Comparison of ENCODE assay signal across 15 mouse cellular contexts in genomic region chr11:57920263-57920662, GRCm38 (mm10).
DNase-seq lines count a peak whose midpoint lies in the region.
"Had no signal": no experiment of that assay in that cellular context is flagged by ENCODE, and none has a peak within 500 bp of the region (broad histone marks: within the 10 kb centered on the region; RNA-seq: fewer than 3 reads in every experiment).

No protein-coding gene starts in this region.

- H3K27me3 ChIP-seq in splenic B cell, adult 2 months (ENCODE audit: control insufficient read depth, insufficient read depth, low read length, poor library complexity, severe bottlenecking), result no peaks in the 10 kb centered on the region
- H3K27me3 ChIP-seq: heart, embryonic 15.5 days; hindbrain, embryonic 15.5 days; liver, embryonic 15.5 days; neural tube, embryonic 12.5 days had no signal

- peak; percentile 16 to 18 for DNase-seq in kidney, postnatal 4 days
- no peak for DNase-seq in kidney, adult 11 months
- DNase-seq in thymus, postnatal 14 days, result peak; percentile 14
- no peak for DNase-seq in thymus, adult 18-20 months
- peak; percentile 83 for DNase-seq in R1 (ENCODE audit: low read depth, low spot score)
- DNase-seq in splenic B cell, adult 2 months (ENCODE audit: low read depth, low spot score), result peak; percentile 47
- DNase-seq in urinary bladder, postnatal 10 days (ENCODE audit: low spot score), result no peak
- DNase-seq: adrenal gland, adult 8-10 months; cerebellum, adult 11 months; kidney, postnatal 14 days had no signal

- no peaks in the 10 kb centered on the region for H3K36me3 ChIP-seq in splenic B cell, adult 2 months (ENCODE audit: control insufficient read depth, insufficient read depth, low read length, poor library complexity, severe bottlenecking)
- H3K36me3 ChIP-seq: heart, embryonic 15.5 days; hindbrain, embryonic 15.5 days; liver, embryonic 15.5 days; midbrain, embryonic 10.5 days; neural tube, embryonic 12.5 days had no signal

Comparison
In these comparisons a context has a peak if more than half of its experiments do, and no peak if none do; other contexts are left out.
1. DNase-seq: peak in kidney, postnatal 4 days (2 of 2), thymus, postnatal 14 days (single experiment), R1 (single experiment) and splenic B cell, adult 2 months (single experiment); none in kidney, adult 11 months (single experiment), thymus, adult 18-20 months (0 of 2) and urinary bladder, postnatal 10 days (single experiment).